Mouse (Mus musculus) gastrocnemius, adult 2 months (tissue): ENCODE data around the gene Mindy3. TPM values are rescaled to one million over a fixed set of nuclear protein-coding genes. Genes with fewer than 3 reads are reported as not detected.

Experiments
- DNase-seq: peaks from one replicate; pipeline ENCODE4 v3.0.0; 2022
- H3K27ac ChIP-seq: fragments of 200-600 bp; 2 replicates; pipeline ENCODE4 v1.8.1; 2022; ENCODE audit warnings: mild to moderate bottlenecking
- H3K4me3 ChIP-seq: fragments of 200-600 bp; 2 replicates; pipeline ENCODE4 v1.8.1; 2022; ENCODE audit warnings: mild to moderate bottlenecking, moderate library complexity
- CTCF ChIP-seq: fragments of 200-600 bp; IDR thresholded peaks from 2 replicates; pipeline ENCODE4 v1.8.1; 2022; ENCODE audit warnings: antibody characterized with exemption, mild to moderate bottlenecking, moderate library complexity
- intact Hi-C: fragments of 180-260 bp; cut with DNase I; formaldehyde crosslinking; loops from one replicate; pipeline ENCODE4 v1.15.1; 2025
- total RNA-seq, 2 experiments: library from RNA; stranded (reverse); gene quantifications; 2 replicates each; pipeline ENCODE4 v1.2.3; 2021

Gene Mindy3
- total RNA-seq, 2 experiments from 2014 or later = 10.7 to 11.5 TPM

GRCm38 (mm10) chr2:12406737-12407136 is 12.5 kb downstream of the Mindy3 start:
- no peak overlapping the region for H3K27ac ChIP-seq
- intact Hi-C loops = no loop called here
- TF ChIP-seq CTCF = no peak
- H3K4me3 ChIP-seq = no peak overlapping the region
- no peak for DNase-seq

GRCm38 (mm10) chr2:12402469-12402868 is 16.8 kb downstream of the Mindy3 start:
- no peak for DNase-seq
- H3K27ac ChIP-seq = no peak overlapping the region
- no peak for TF ChIP-seq CTCF
- no peak overlapping the region for H3K4me3 ChIP-seq
- intact Hi-C loops = no loop called here

GRCm38 (mm10) chr2:12401137-12401536 is 18.1 kb downstream of the Mindy3 start:
- TF ChIP-seq CTCF = no peak
- intact Hi-C loops = no loop called here
- H3K27ac ChIP-seq = no peak overlapping the region
- H3K4me3 ChIP-seq = no peak overlapping the region
- DNase-seq = no peak

- TF ChIP-seq CTCF = peak; percentile 87
- no peak for DNase-seq
- intact Hi-C loops = loop anchor here (2.0 to 5.0 kb wide), 2 partner anchors 87 to 386 kb away; partner anchors contain the start of gene Itga8
- H3K4me3 ChIP-seq = no peak overlapping the region
- no peak overlapping the region for H3K27ac ChIP-seq
These were observed 30.2 kb downstream of the Mindy3 start for GRCm38 (mm10) chr2:12389028-12389427.

- H3K4me3 ChIP-seq = no peak overlapping the region
- no peak for TF ChIP-seq CTCF
- no peak overlapping the region for H3K27ac ChIP-seq
- DNase-seq = no peak
- intact Hi-C loops = loop anchor here (2.0 to 5.0 kb wide), 2 partner anchors 86 to 386 kb away; partner anchors contain the start of gene Itga8
These were observed 30.7 kb downstream of the Mindy3 start for GRCm38 (mm10) chr2:12388569-12388968.

- Histone ChIP-seq H3K27ac (no peak overlapping the region), H3K4me3 (no peak overlapping the region)
- intact Hi-C loops = no loop called here
- no peak for TF ChIP-seq CTCF
- DNase-seq = no peak
These were observed 34.9 kb downstream of the Mindy3 start for GRCm38 (mm10) chr2:12384389-12384788.

- intact Hi-C loops = no loop called here
- no peak for DNase-seq
- no peak overlapping the region for H3K4me3 ChIP-seq
- H3K27ac ChIP-seq = no peak overlapping the region
- no peak for TF ChIP-seq CTCF
These were observed 36.6 kb downstream of the Mindy3 start for GRCm38 (mm10) chr2:12382650-12383049.

GRCm38 (mm10) chr2:12380233-12380632 is 39.0 kb downstream of the Mindy3 start:
- intact Hi-C loops = no loop called here
- no peak for DNase-seq
- no peak for TF ChIP-seq CTCF
- H3K4me3 ChIP-seq = no peak overlapping the region
- H3K27ac ChIP-seq = no peak overlapping the region

- no peak for DNase-seq
- no peak for TF ChIP-seq CTCF
- no peak overlapping the region for H3K27ac ChIP-seq
- intact Hi-C loops = no loop called here
- no peak overlapping the region for H3K4me3 ChIP-seq
These were observed 40.7 kb downstream of the Mindy3 start for GRCm38 (mm10) chr2:12378591-12378990.

GRCm38 (mm10) chr2:12377024-12377423 is 42.2 kb downstream of the Mindy3 start:
- no peak for TF ChIP-seq CTCF
- no peak overlapping the region for H3K4me3 ChIP-seq
- no peak for DNase-seq
- H3K27ac ChIP-seq = no peak overlapping the region
- intact Hi-C loops = no loop called here

GRCm38 (mm10) chr2:12372883-12373282 is 46.4 kb downstream of the Mindy3 start:
- intact Hi-C loops = no loop called here
- no peak for TF ChIP-seq CTCF
- no peak for DNase-seq
- Histone ChIP-seq H3K27ac (no peak overlapping the region), H3K4me3 (no peak overlapping the region)

- TF ChIP-seq CTCF = no peak
- Histone ChIP-seq H3K4me3 (no peak overlapping the region), H3K27ac (no peak overlapping the region)
- intact Hi-C loops = no loop called here
- no peak for DNase-seq
These were observed 47.9 kb downstream of the Mindy3 start for GRCm38 (mm10) chr2:12371401-12371800.

GRCm38 (mm10) chr2:12368451-12368850 is 50.8 kb downstream of the Mindy3 start:
- intact Hi-C loops = no loop called here

GRCm38 (mm10) chr2:12368016-12368415 is 51.3 kb downstream of the Mindy3 start:
- H3K27ac ChIP-seq = no peak overlapping the region
- intact Hi-C loops = no loop called here
- no peak overlapping the region for H3K4me3 ChIP-seq
- no peak for TF ChIP-seq CTCF
- DNase-seq = no peak

More at GRCm38 (mm10) chr2:12368451-12368850, 50.8 kb downstream of the Mindy3 start:
- TF ChIP-seq CTCF = no peak
- DNase-seq = no peak
- Histone ChIP-seq H3K27ac (no peak overlapping the region), H3K4me3 (no peak overlapping the region)

GRCm38 (mm10) chr2:12361310-12361709 is 58.0 kb downstream of the Mindy3 start:
- Histone ChIP-seq H3K27ac (no peak overlapping the region), H3K4me3 (no peak overlapping the region)
- intact Hi-C loops = no loop called here
- DNase-seq = no peak
- no peak for TF ChIP-seq CTCF
